Mouse (Mus musculus) left cerebral cortex, postnatal 36 days (tissue): ENCODE measurements around the gene Fscn2. TPM values are rescaled to one million over a fixed set of nuclear protein-coding genes. Genes with fewer than 3 reads are reported as not detected.
A peak's percentile ranks its signal among the peaks of the same experiment; 100 is the strongest.

Source experiments
- DNase-seq, 2 experiments: peaks; one replicate each; pipeline ENCODE4 v3.0.0; 2021 to 2022; ENCODE audit warnings: low spot score in 2 of 2, mixed read lengths in 1 of 2
- intact Hi-C: fragments of 180-260 bp; cut with DNase I; formaldehyde crosslinking; loops from one replicate; pipeline ENCODE4 v1.15.1; 2025
- total RNA-seq, 2 experiments: library from RNA; stranded (reverse); gene quantifications; 2 replicates each; pipeline ENCODE4 v1.2.3; 2021

Fscn2 gene
- total RNA-seq: under 1 TPM; 0.25 to 0.72 TPM

GRCm38 (mm10) chr11:120361295-120361694, at the start of gene Fscn2:
Gene Fscn2, plus strand, starts transcription at chr11:120361534.
- no peak for DNase-seq
- intact Hi-C loops: no loop called here

- DNase-seq: no peak
- intact Hi-C loops: loop anchor here (5.0 kb wide), 1 partner anchor 36 kb away; the partner anchor contains the start of gene Actg1
These were observed 49.8 kb upstream of the Fscn2 start for GRCm38 (mm10) chr11:120311561-120311960.

DNA sequence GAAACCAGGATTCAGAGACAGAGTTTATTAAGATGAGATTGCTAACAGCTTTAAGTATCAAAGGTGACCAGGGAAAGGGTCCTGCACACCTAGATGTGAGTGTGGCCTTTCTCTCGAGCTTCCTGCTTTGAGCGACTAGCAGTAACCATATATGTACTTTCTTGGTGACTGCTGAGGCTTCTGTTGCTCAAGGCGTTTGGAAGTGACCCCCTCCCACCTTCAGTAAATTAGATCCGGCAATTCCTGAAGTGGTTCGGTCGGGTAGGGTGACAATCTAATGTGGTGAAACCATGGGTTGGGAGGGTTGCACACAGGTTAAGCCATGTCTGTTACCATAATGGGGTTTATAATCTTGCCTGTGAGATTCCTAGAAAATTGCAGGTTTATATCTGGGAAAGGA, 49.3 kb upstream of the Fscn2 start:
- DNase-seq: no peak
- intact Hi-C loops: loop anchor here (5.0 kb wide), 1 partner anchor 35 kb away; the partner anchor contains the start of gene Actg1

- DNase-seq: no peak
- intact Hi-C loops: loop anchor here (5.0 kb wide), 1 partner anchor 33 kb away; the partner anchor contains the start of gene Actg1
These were observed 47.2 kb upstream of the Fscn2 start for GRCm38 (mm10) chr11:120313906-120314685.

DNA sequence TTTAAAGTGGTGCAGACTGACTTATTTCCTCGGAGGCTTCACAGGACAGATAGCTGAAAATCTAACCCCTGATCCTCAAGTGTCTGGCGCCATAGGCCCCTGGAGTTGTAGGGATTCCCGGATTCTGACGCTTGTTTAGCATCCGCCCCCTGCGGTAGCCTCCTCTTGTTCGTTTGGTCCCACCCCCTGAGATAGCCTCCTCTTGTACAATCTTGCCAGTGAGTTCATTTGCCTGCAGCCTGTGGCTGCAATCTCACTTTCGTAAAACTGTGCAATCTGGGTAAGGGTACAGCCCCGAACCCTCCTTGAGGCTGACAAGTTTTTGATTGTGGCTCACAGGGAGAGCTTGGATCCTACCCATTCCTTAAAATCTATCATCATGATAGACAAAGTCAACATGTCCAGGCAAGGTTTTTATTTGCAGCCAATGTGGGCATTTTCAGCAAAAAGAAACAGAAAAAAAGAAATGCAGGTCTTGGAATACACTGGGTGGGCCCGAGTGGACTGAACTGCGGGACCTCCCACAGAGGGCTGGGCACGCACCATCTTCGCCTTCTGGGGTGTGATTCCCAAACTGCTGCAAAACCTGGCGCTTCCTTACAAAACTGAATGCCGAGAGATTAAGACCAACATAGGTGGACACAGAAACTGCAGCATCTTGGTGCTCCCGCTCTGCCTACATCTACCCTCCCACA, 46.5 kb upstream of the Fscn2 start:
- DNase-seq: no peak
- intact Hi-C loops: loop anchor here (5.0 kb wide), 1 partner anchor 32 kb away; the partner anchor contains the start of gene Actg1

DNA sequence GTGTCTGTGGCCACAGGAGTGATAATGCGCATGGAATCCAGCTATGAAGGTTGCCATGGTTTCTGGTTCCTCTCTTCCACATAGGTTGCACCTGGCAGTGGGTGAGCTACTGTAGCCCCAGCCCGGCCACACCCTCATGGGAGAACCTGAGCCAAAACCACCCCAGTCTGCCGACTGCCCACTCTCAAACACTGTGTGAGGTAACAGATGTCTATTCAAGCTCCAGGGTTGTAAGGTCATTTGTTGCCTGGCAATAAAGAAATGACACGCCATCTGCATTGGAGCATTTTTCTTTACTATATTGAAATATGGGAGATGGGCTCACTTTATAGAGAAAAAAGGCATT, 45.9 kb upstream of the Fscn2 start:
- intact Hi-C loops: no loop called here
- DNase-seq: peak; percentile 57 to 63

DNA sequence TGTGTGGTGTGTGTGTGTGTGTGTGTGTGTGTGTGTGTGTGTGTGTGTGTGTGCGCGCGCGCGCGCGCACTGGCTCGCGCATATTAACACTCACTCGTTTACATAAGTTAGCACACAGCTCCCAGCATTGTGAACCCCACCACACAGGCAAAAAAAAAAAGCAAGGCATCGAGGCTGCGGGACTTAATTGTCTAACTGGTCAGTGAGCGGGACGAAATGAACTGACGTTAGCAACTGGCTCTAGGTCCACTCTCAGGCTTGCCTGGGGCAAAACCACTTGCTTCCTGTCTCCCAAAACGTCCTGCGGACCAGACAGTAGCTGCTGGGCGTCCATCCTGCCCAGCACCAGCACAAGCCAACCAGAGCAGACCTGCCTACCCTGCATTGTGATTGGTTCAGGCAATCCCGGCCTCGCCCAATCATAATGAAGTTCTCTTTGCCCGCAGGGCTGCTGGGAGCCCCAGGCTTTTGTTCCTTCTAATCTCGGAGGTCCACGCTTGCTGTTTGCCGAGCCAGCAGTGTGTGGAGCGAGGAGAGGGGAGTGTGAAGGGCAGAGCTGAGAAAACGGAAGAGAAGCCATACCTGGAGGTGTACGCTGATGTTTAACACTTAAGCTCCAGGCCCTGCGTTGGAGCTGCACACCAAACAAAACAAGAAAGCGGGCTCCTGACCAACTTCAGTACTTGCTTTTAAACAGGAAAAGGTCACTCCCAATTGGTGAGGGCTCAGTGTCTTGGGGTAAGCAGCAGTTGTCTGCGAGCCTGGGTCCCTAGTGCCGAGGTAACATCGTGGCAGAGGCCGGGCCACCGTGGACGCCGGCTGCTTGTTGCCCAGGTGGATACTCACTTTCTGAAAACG, 45.3 kb upstream of the Fscn2 start:
- DNase-seq: peak; percentile 92
- intact Hi-C loops: no loop called here

DNA sequence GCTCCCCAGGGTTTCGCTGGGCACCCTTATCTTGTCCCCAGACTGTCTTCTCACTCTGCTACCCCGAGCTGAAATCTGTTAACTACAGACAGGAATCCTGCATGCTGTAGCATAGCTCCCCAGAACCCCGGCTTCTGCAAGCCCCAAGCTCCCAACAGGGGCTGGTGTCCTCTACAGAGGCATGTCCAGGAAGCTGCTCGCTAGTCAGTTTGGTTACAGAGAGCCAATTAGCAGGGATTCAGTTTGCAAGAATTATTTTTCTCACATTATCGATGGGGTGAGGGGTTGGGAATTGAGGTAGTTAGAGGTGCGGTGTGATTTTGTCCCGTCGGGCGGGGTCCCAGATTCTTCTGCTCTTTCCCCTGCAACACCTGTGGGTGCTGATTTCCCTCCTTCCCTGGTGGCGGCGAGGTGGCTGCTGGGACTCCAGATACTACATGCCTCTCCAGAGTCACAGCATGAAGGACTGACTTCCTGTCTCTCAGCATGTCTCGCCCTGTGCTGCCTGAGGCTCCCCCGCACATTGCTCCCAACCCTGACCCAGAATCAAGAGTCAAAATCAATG, 44.6 kb upstream of the Fscn2 start:
- intact Hi-C loops: no loop called here
- DNase-seq: no peak

GRCm38 (mm10) chr11:120317456-120317855, 43.9 kb upstream of the Fscn2 start:
- intact Hi-C loops: no loop called here
- DNase-seq: no peak

DNA sequence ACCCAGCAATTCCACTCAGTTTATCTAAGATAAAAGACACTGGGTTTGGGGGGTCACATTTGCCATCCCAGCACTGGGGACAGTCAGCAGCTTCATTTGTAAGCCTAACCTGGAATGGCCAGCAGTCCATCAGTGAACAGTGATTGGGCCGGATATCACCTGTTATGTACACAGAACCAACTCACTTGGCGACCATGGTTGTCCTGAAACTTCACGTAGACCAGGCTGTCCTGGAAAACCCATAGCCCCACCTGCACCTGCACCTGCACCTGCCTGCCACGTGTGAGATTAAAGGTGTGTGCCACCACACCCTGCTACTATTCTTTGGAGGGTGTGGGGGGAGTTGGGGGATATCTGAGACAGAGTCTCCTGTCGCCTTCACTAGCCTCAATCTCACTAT, 42.0 kb upstream of the Fscn2 start:
- DNase-seq: no peak
- intact Hi-C loops: no loop called here

DNA sequence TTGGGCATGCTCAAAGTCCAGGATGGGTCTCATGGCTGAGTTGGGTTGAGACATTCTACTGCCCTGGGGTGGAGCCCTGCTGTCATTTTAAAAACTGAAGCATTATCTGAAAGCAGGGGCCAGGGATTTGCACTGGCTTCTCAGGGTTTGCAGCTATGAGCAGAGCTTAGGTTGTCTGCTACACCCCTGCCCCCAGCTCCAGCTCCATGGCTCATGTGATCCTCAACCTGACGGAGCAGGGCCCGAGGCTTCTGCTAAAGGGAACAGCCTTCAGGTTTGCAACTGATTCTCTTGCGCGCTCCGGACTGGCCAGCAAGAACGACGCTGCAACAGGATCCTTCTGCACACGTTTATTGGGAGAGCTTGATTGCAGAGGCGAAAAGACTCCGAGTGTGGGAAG, 41.2 kb upstream of the Fscn2 start:
- intact Hi-C loops: no loop called here
- no peak for DNase-seq

DNA sequence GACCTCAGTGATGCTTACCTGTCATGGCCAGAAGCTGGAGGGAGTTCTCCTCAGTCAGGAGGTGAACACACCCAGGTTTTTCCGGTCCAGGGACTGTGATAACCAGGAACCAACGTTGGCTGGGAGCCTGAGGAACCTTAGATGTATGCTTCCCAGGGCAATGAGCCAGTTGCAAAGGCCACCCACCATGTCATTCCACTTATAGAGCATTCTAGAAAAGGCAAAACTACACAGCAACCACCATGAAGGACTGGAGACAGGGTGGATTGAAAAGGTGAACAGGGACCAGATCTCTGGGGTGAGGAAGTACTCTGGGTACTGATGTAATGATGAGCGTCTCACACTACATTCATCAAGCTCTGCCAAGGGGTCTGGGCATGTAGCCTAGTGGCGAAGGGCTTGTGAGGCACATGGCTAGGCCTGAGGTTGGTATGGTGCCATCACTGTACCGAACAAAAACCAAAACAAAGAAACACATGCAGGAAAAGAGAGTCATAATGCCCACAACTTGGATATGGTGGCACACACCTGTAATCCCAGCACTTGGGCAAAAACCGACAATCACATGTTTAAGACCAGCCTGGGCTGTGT, 25.8 kb upstream of the Fscn2 start:
- intact Hi-C loops: no loop called here
- DNase-seq: no peak

DNA sequence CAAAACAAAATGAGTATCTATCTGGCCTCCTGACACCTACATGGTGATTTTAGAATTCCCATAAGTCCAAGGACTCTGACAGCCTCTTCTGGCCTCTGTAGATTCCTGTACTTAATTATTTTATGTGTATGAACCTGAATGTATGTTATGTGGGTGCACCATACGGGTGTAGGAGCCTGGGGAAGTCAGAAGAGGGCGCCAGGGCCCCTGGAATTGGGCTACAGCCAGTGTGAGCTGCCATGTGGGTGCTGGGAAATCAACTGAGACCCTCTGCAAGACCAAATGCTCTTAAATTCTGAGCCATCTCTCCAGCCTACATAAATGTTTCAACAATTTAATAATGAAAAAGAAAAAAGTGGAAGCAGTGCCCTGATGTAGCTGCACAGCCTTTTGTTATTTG, 23.9 kb upstream of the Fscn2 start:
- intact Hi-C loops: no loop called here
- DNase-seq: no peak

GRCm38 (mm10) chr11:120338786-120339185, 22.5 kb upstream of the Fscn2 start:
- intact Hi-C loops: no loop called here
- DNase-seq: no peak

- no peak for DNase-seq
- intact Hi-C loops: no loop called here
These were observed 21.3 kb upstream of the Fscn2 start for GRCm38 (mm10) chr11:120339978-120340513.

DNA sequence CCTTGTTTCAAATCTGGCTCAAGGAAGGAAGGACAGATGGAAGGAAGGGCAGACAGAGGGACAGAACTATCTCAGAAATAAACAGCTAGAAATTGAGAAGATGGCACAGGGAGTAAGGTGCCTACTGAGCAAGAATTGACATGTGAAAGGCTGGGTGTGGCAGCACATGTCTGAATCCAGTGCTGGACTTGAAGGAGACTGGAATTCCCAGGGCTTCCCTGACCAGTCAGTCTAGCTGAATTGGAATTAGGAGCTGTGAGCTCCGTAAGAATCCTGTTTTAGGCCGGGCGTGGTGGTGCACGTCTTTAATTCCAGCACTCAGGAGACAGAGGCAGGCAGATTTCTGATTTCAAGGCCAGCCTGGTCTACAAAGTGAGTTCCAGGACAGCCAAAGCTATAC, 19.7 kb upstream of the Fscn2 start:
- intact Hi-C loops: no loop called here
- DNase-seq: no peak

DNA sequence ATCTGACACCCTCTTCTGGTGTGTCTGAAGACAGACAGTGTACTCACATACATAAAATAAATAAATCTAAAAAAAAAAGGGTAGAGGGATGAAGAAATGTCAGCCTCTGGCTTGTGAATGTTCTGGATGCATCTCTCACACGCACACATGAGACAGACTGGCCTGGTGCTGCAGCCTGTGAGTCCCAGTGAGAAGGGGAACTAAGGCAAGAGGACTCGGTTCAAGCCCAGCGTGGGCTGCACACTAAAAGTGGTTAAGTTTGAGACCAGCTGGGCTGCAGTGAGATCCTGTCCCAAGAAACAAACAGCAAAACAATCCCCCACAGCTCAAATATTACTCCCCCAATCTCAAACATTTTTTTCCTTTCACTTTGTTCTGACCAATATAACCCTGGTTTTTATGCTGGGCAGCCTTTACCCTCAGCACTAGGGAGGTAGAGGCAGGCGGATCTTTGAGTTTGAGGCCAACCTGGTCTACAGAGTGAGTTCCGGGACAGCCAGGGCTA, 18.6 kb upstream of the Fscn2 start:
- no peak for DNase-seq
- intact Hi-C loops: no loop called here

- no peak for DNase-seq
- intact Hi-C loops: no loop called here
These were observed 17.6 kb upstream of the Fscn2 start for GRCm38 (mm10) chr11:120343519-120344309.
